8 mouse cellular contexts compared by ENCODE assay signal in genomic region chr8:70418954-70419353, GRCm38 (mm10). TPM values are rescaled to one million over a fixed set of nuclear protein-coding genes. Genes with fewer than 3 reads are reported as not detected.
DNase-seq lines count a peak whose midpoint lies in the region; ATAC-seq lines count a peak whose summit lies in the region.
"Had no signal": no experiment of that assay in that cellular context is flagged by ENCODE, and none has a peak within 500 bp of the region (broad histone marks: within the 10 kb centered on the region; RNA-seq: fewer than 3 reads in every experiment).

No protein-coding gene starts in this region.

- intact Hi-C loops in heart, postnatal 25 days (cut with DNase I): no loop called here

- H3K4me3 ChIP-seq in liver, embryonic 12.5 days: no peak overlapping the region
- no peak overlapping the region for H3K4me3 ChIP-seq in liver, embryonic 11.5 days (ENCODE audit: low read depth, low read length)
- H3K4me3 ChIP-seq in embryonic facial prominence, embryonic 15.5 days (replicated peaks): no peak overlapping the region
- H3K4me3 ChIP-seq: hindbrain, embryonic 15.5 days had no signal

- no peak overlapping the region for H3K4me2 ChIP-seq in liver, embryonic 12.5 days
- H3K4me2 ChIP-seq in liver, embryonic 11.5 days: no peak overlapping the region
- H3K4me2 ChIP-seq in embryonic facial prominence, embryonic 15.5 days (replicated peaks): 0 out of 2 replicates have a peak overlapping the region, but pooled peaks have one; percentile 2
- H3K4me2 ChIP-seq: hindbrain, embryonic 15.5 days had no signal

- no peaks in the 10 kb centered on the region for H3K9me3 ChIP-seq in liver, embryonic 12.5 days (replicated peaks)
- H3K9me3 ChIP-seq in liver, embryonic 11.5 days (ENCODE audit: control insufficient read depth, low read length): no peaks in the 10 kb centered on the region
- H3K9me3 ChIP-seq in embryonic facial prominence, embryonic 15.5 days (replicated peaks): no peaks in the 10 kb centered on the region
- H3K9me3 ChIP-seq: hindbrain, embryonic 15.5 days had no signal

- DNase-seq in liver, embryonic 11.5 days (ENCODE audit: low spot score): no peak
- peak; percentile 23 for DNase-seq in heart, postnatal 25 days (ENCODE audit: low spot score)
- peak; percentile 79 for DNase-seq in lung, postnatal 10 days
- no peak for DNase-seq in adrenal gland, postnatal 4 days (ENCODE audit: low spot score in 2 of 2)
- DNase-seq in thymus, postnatal 25 days: no peak

- peaks cover 99% of the 10 kb centered on the region for H3K4me1 ChIP-seq in liver, embryonic 12.5 days
- peaks cover 82% of the 10 kb centered on the region for H3K4me1 ChIP-seq in liver, embryonic 11.5 days (replicated peaks; ENCODE audit: control insufficient read depth, insufficient read depth, low read length)
- peaks cover 63% of the 10 kb centered on the region for H3K4me1 ChIP-seq in embryonic facial prominence, embryonic 15.5 days

- H3K27me3 ChIP-seq in liver, embryonic 12.5 days (replicated peaks): no peaks in the 10 kb centered on the region
- H3K27me3 ChIP-seq in liver, embryonic 11.5 days (replicated peaks; ENCODE audit: control insufficient read depth, insufficient read depth, low read length): no peaks in the 10 kb centered on the region
- no peaks in the 10 kb centered on the region for H3K27me3 ChIP-seq in embryonic facial prominence, embryonic 15.5 days
- H3K27me3 ChIP-seq: hindbrain, embryonic 15.5 days had no signal

- H3K9ac ChIP-seq in liver, embryonic 12.5 days: no peak overlapping the region
- H3K9ac ChIP-seq in liver, embryonic 11.5 days (ENCODE audit: low read depth, low read length): no peak overlapping the region
- no peak overlapping the region for H3K9ac ChIP-seq in embryonic facial prominence, embryonic 15.5 days
- H3K9ac ChIP-seq: hindbrain, embryonic 15.5 days had no signal

- WGBS in liver, embryonic 12.5 days (ENCODE audit: insufficient replicate concordance): 78% methylated on average over 14 of the region's 14 CpGs
- WGBS in liver, embryonic 11.5 days: 78% methylated on average over 14 of the region's 14 CpGs
- 15% methylated on average over 14 of the region's 14 CpGs for WGBS in embryonic facial prominence, embryonic 15.5 days

- ATAC-seq in liver, embryonic 12.5 days: no peak
- ATAC-seq in liver, embryonic 11.5 days (replicated peaks; ENCODE audit: low FRiP score): no peak
- ATAC-seq in embryonic facial prominence, embryonic 15.5 days (ENCODE audit: insufficient number of reproducible peaks, low FRiP score, low TSS enrichment, low read depth): peak; percentile 81

- H3K27ac ChIP-seq in liver, embryonic 12.5 days: peak overlapping the region; percentile 86
- H3K27ac ChIP-seq in liver, embryonic 11.5 days (ENCODE audit: low read depth, low read length): no peak overlapping the region
- H3K27ac ChIP-seq in embryonic facial prominence, embryonic 15.5 days (replicated peaks): peak overlapping the region; percentile 40
- H3K27ac ChIP-seq: hindbrain, embryonic 15.5 days had no signal

- 0 out of 2 replicates have a peak, but pooled peaks cover 6% of the 10 kb centered on the region for H3K36me3 ChIP-seq in liver, embryonic 12.5 days
- H3K36me3 ChIP-seq in liver, embryonic 11.5 days (ENCODE audit: control insufficient read depth, insufficient read depth, low read length): no peaks in the 10 kb centered on the region
- H3K36me3 ChIP-seq in embryonic facial prominence, embryonic 15.5 days: no peaks in the 10 kb centered on the region

RNA-seq across cellular contexts. Expression of gene Crtc1, which starts 20.4 kb away (rescaled TPM):
- 6.6 and 6.9 TPM in 2 replicates for polyA plus RNA-seq in liver, embryonic 12.5 days (2016; fragmentation: Nextera tagmentation; extraction: Ambion mirVana)
- 11.3 and 13.1 TPM in 2 replicates for polyA plus RNA-seq in liver, embryonic 11.5 days (2014; fragmentation: Nextera tagmentation; extraction: Ambion mirVana)
- 24.0 and 24.4 TPM in 2 replicates for polyA plus RNA-seq in embryonic facial prominence, embryonic 15.5 days (2015; fragmentation: Nextera tagmentation; extraction: Ambion mirVana)
- total RNA-seq in heart, postnatal 25 days (2021): 10 to 100 TPM; 10.3 to 10.6 TPM
- 10 to 100 TPM; 33.2 to 34.5 TPM for total RNA-seq in adrenal gland, postnatal 4 days (2021)

RNA-seq across cellular contexts. Expression of gene Comp, which starts 45.6 kb away (rescaled TPM):
- polyA plus RNA-seq in liver, embryonic 12.5 days (2016; fragmentation: Nextera tagmentation; extraction: Ambion mirVana): 0.27 and 0.63 TPM in 2 replicates
- 0.43 and 0.48 TPM in 2 replicates for polyA plus RNA-seq in liver, embryonic 11.5 days (2014; fragmentation: Nextera tagmentation; extraction: Ambion mirVana)
- polyA plus RNA-seq in embryonic facial prominence, embryonic 15.5 days (2015; fragmentation: Nextera tagmentation; extraction: Ambion mirVana): 5.1 and 7.3 TPM in 2 replicates
- 1 to 10 TPM; 6.1 to 7.0 TPM for total RNA-seq in heart, postnatal 25 days (2021)
- total RNA-seq in adrenal gland, postnatal 4 days (2021): 1 to 10 TPM in 1 of 2 experiments, under 1 TPM in 1; 0.28 to 1.0 TPM

RNA-seq across cellular contexts. Expression of gene Klhl26, which starts 57.8 kb away (rescaled TPM):
- polyA plus RNA-seq in liver, embryonic 12.5 days (2016; fragmentation: Nextera tagmentation; extraction: Ambion mirVana): 9.4 and 9.5 TPM in 2 replicates
- 13.0 and 16.8 TPM in 2 replicates for polyA plus RNA-seq in liver, embryonic 11.5 days (2014; fragmentation: Nextera tagmentation; extraction: Ambion mirVana)
- 27.6 and 28.1 TPM in 2 replicates for polyA plus RNA-seq in embryonic facial prominence, embryonic 15.5 days (2015; fragmentation: Nextera tagmentation; extraction: Ambion mirVana)
- total RNA-seq in heart, postnatal 25 days (2021): 1 to 10 TPM; 7.6 to 7.7 TPM
- total RNA-seq in adrenal gland, postnatal 4 days (2021): 10 to 100 TPM; 18.7 to 20.4 TPM

Comparison
In these comparisons a context has a peak if more than half of its experiments do, and no peak if none do; other contexts are left out.
1. DNase-seq: peak in heart, postnatal 25 days (single experiment) and lung, postnatal 10 days (single experiment); none in liver, embryonic 11.5 days (single experiment), adrenal gland, postnatal 4 days (0 of 2) and thymus, postnatal 25 days (single experiment).